Mouse (Mus musculus): ENCODE data around the gene Pde10a. TPM values are rescaled to one million over a fixed set of nuclear protein-coding genes. Genes with fewer than 3 reads are reported as not detected.
A peak's percentile ranks its signal among the peaks of the same experiment; 100 is the strongest.

Gene Pde10a
- polyA plus RNA-seq, 1 experiment from 2014 or later, result 1.3 TPM

- Histone ChIP-seq H3K9me3 (replicated peaks; ENCODE audit: low read length) (no peaks in the 10 kb centered on the region), H3K4me3 (replicated peaks; ENCODE audit: low read depth, low read length) (no peak overlapping the region), H3K27me3 (ENCODE audit: insufficient read depth, low read length) (no peaks in the 10 kb centered on the region), H3K9ac (ENCODE audit: low read depth, low read length) (no peak overlapping the region), H3K4me1 (replicated peaks; ENCODE audit: insufficient read depth, low read length) (peaks cover 10% of the 10 kb centered on the region; the same call in 1 of the 2 replicates), H3K27ac (no peak overlapping the region), H3K36me3 (ENCODE audit: insufficient read depth, low read length) (no peaks in the 10 kb centered on the region), H3K4me2 (ENCODE audit: low read length) (no peak overlapping the region)
- WGBS, result 82% methylated on average over 5 of the region's 5 CpGs
- ATAC-seq (replicated peaks; ENCODE audit: low FRiP score, low read depth) (no peak), DNase-seq (ENCODE audit: low spot score) (no peak)
- TF ChIP-seq CTCF (IDR thresholded peaks at IDR 0.05; ENCODE audit: low read depth), result no peak
Measured at GRCm38 (mm10) chr17:8987369-8987768, 462.2 kb downstream of the Pde10a start.

DNA sequence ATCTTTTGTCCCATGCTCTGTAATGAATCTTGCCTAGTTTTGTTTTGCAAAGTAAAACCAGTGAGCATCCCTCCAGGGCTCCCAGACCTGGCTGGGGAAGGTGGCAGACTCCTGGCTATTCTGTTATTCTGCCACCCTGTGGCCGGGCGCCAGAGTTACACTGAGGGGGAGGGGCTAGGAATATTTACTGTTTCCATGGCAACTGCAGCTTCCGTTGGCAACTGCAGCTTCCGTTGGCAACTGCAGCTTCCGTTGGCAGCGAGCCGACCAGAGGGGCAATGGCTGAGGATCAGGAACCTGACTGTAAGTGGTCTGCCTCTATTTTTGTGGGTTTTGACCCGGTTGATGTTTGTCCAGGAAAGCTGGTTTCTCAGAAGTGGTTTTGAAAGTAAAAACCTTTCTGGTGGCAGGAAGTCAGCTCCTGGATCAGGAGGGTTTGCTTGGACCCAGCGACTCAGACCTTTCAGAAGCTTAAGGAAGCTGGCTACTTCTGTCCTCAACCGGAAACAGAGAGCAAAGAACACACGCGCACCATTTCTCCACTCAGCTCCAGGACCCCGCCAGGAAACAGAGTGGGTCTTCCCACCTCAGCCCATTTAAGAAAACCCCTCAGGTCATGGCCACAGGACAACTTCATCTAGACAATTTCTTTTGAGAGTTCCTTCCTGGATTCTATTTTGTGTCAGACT lies 463.1 kb downstream of the Pde10a start, which contains the start of gene 1700010I14Rik:
TSS of gene 1700010I14Rik (plus strand) at position 215 of the 689 bp plus-strand sequence.
- H3K4me2 ChIP-seq (ENCODE audit: low read length), result peak within 1 kb of the TSS; percentile 57
- peak; percentile 81 for DNase-seq (ENCODE audit: low spot score)
- H3K4me3 ChIP-seq (replicated peaks; ENCODE audit: low read depth, low read length), result peak within 1 kb of the TSS; percentile 31
- no peaks in the 10 kb centered on the region for H3K36me3 ChIP-seq (ENCODE audit: insufficient read depth, low read length)
- no peak within 1 kb of the TSS for H3K9ac ChIP-seq (ENCODE audit: low read depth, low read length)
- peaks cover 10% of the 10 kb centered on the region; the same call in 1 of the 2 replicates for H3K4me1 ChIP-seq (replicated peaks; ENCODE audit: insufficient read depth, low read length)
- ATAC-seq (replicated peaks; ENCODE audit: low FRiP score, low read depth), result peak; percentile 65
- no peak within 1 kb of the TSS for H3K27ac ChIP-seq
- no peaks in the 10 kb centered on the region for H3K9me3 ChIP-seq (replicated peaks; ENCODE audit: low read length)
- 4% methylated on average over 13 of the region's 13 CpGs for WGBS
- TF ChIP-seq CTCF (IDR thresholded peaks at IDR 0.05; ENCODE audit: low read depth), result peak; percentile 75
- no peaks in the 10 kb centered on the region for H3K27me3 ChIP-seq (ENCODE audit: insufficient read depth, low read length)

DNA sequence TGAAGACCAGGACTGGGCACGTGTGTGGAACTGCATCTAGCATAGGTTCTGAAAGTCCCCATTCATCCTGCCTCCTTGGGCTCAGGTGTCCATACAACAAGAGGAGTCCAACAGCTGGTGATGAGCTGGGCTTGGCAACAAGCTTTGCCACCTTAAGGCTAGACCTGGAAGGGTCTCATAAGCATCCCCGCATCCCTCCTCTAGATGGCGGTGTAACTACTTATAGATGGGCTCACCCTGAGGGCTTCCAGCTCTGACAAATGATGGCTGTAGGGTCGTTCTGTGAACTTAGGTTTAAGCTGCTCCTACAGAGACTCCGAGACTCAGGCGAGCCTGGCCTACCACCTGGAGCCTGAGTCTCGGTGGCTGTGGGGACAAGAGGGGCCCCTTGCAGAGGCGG lies 466.0 kb downstream of the Pde10a start:
- no peak overlapping the region for H3K4me2 ChIP-seq (ENCODE audit: low read length)
- no peaks in the 10 kb centered on the region for H3K27me3 ChIP-seq (ENCODE audit: insufficient read depth, low read length)
- H3K9me3 ChIP-seq (replicated peaks; ENCODE audit: low read length), result no peaks in the 10 kb centered on the region
- TF ChIP-seq CTCF (IDR thresholded peaks at IDR 0.05; ENCODE audit: low read depth), result peak; percentile 54; the same call in 1 of the 2 replicates
- H3K9ac ChIP-seq (ENCODE audit: low read depth, low read length), result no peak overlapping the region
- DNase-seq (ENCODE audit: low spot score), result no peak
- no peak for ATAC-seq (replicated peaks; ENCODE audit: low FRiP score, low read depth)
- 31% methylated on average over 8 of the region's 8 CpGs for WGBS
- no peaks in the 10 kb centered on the region for H3K36me3 ChIP-seq (ENCODE audit: insufficient read depth, low read length)
- H3K4me1 ChIP-seq (replicated peaks; ENCODE audit: insufficient read depth, low read length), result peaks cover 10% of the 10 kb centered on the region; the same call in 1 of the 2 replicates
- no peak overlapping the region for H3K27ac ChIP-seq
- no peak overlapping the region for H3K4me3 ChIP-seq (replicated peaks; ENCODE audit: low read depth, low read length)

- Histone ChIP-seq H3K27ac (no peak overlapping the region), H3K27me3 (ENCODE audit: insufficient read depth, low read length) (no peaks in the 10 kb centered on the region), H3K4me3 (replicated peaks; ENCODE audit: low read depth, low read length) (no peak overlapping the region), H3K4me2 (ENCODE audit: low read length) (no peak overlapping the region), H3K9me3 (replicated peaks; ENCODE audit: low read length) (no peaks in the 10 kb centered on the region), H3K9ac (ENCODE audit: low read depth, low read length) (no peak overlapping the region), H3K4me1 (replicated peaks; ENCODE audit: insufficient read depth, low read length) (no peaks in the 10 kb centered on the region), H3K36me3 (ENCODE audit: insufficient read depth, low read length) (no peaks in the 10 kb centered on the region; the same call in 1 of the 2 replicates)
- DNase-seq (ENCODE audit: low spot score) (no peak), ATAC-seq (replicated peaks; ENCODE audit: low FRiP score, low read depth) (no peak)
- 74% methylated on average over 1 of the region's 1 CpGs for WGBS
- TF ChIP-seq CTCF (IDR thresholded peaks at IDR 0.05; ENCODE audit: low read depth), result no peak
Measured at GRCm38 (mm10) chr17:8995344-8995743, 470.2 kb downstream of the Pde10a start.

- ATAC-seq (replicated peaks; ENCODE audit: low FRiP score, low read depth) (no peak), DNase-seq (ENCODE audit: low spot score) (no peak)
Measured at GRCm38 (mm10) chr17:9002438-9002837, 477.3 kb downstream of the Pde10a start.

GRCm38 (mm10) chr17:9004516-9004915 lies 479.3 kb downstream of the Pde10a start:
- Histone ChIP-seq H3K4me2 (ENCODE audit: low read length) (no peak overlapping the region), H3K36me3 (ENCODE audit: insufficient read depth, low read length) (no peaks in the 10 kb centered on the region), H3K4me1 (replicated peaks; ENCODE audit: insufficient read depth, low read length) (no peaks in the 10 kb centered on the region), H3K9ac (ENCODE audit: low read depth, low read length) (no peak overlapping the region), H3K4me3 (replicated peaks; ENCODE audit: low read depth, low read length) (no peak overlapping the region), H3K9me3 (replicated peaks; ENCODE audit: low read length) (no peaks in the 10 kb centered on the region), H3K27ac (no peak overlapping the region), H3K27me3 (ENCODE audit: insufficient read depth, low read length) (no peaks in the 10 kb centered on the region)
- ATAC-seq (replicated peaks; ENCODE audit: low FRiP score, low read depth) (no peak), DNase-seq (ENCODE audit: low spot score) (no peak)
- TF ChIP-seq CTCF (IDR thresholded peaks at IDR 0.05; ENCODE audit: low read depth), result no peak
- WGBS, result 85% methylated on average over 4 of the region's 4 CpGs

More at GRCm38 (mm10) chr17:9002438-9002837, 477.3 kb downstream of the Pde10a start:
- H3K4me2 ChIP-seq (ENCODE audit: low read length), result no peak overlapping the region
- H3K4me3 ChIP-seq (replicated peaks; ENCODE audit: low read depth, low read length), result no peak overlapping the region
- no peak overlapping the region for H3K9ac ChIP-seq (ENCODE audit: low read depth, low read length)
- 75% methylated on average over 4 of the region's 4 CpGs for WGBS
- no peaks in the 10 kb centered on the region for H3K27me3 ChIP-seq (ENCODE audit: insufficient read depth, low read length)
- no peak overlapping the region for H3K27ac ChIP-seq
- no peaks in the 10 kb centered on the region for H3K4me1 ChIP-seq (replicated peaks; ENCODE audit: insufficient read depth, low read length)
- H3K36me3 ChIP-seq (ENCODE audit: insufficient read depth, low read length), result no peaks in the 10 kb centered on the region
- no peaks in the 10 kb centered on the region for H3K9me3 ChIP-seq (replicated peaks; ENCODE audit: low read length)
- TF ChIP-seq CTCF (IDR thresholded peaks at IDR 0.05; ENCODE audit: low read depth), result no peak
